Mouse (Mus musculus): ENCODE results near the gene Pon3.
"Not testable (repeated sequence)": the region's sequence is repeated elsewhere in the genome, so short reads cannot be mapped to it uniquely, and the experiment has no call there.

Gene Pon3

GRCm38 (mm10) chr6:5245926-5246325, 10.2 kb downstream of the Pon3 start:
- DNase-seq = peak; percentile 10 to 24

DNA sequence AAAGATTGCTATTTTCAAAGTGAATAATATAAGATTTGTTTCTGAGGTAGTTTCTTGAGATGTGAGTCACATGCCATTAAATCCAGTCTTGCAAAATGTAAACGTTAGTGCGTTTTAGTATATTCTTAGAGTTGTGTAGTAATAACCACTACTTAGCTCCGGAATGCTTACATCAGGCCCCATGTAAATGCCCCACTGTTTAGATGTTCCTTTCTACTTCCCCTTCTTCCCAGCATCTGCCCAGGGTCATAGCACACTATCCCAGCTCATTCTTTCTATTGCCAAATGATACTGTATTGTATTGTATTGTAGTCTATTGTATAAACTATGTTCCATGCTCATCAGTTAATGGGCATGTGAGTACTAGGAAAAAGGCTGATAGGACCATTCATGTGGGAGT, 17.3 kb downstream of the Pon3 start:
- no peak for DNase-seq

GRCm38 (mm10) chr6:5237510-5237909, 18.6 kb downstream of the Pon3 start:
- DNase-seq = no peak

GRCm38 (mm10) chr6:5236843-5237371, 19.2 kb downstream of the Pon3 start:
- no peak for DNase-seq

DNA sequence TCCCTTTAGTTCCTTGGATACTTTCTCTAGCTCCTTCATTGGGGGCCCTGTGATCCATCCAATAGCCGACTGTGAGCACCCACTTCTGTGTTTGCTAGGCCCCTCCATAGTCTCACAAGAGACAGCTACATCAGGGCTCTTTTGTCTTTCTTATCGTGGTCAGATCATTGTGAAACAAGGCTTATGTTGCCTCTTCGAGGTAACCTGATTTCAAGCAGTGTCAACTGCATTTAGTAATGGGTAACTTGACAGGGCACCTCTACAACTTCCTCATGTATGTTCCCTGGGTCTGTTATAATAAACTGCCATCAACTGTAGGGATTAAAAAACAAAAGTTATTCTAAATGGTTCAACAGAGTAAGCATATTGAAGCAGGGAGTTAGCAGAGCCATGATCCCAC, 21.5 kb downstream of the Pon3 start:
- DNase-seq = no peak

DNA sequence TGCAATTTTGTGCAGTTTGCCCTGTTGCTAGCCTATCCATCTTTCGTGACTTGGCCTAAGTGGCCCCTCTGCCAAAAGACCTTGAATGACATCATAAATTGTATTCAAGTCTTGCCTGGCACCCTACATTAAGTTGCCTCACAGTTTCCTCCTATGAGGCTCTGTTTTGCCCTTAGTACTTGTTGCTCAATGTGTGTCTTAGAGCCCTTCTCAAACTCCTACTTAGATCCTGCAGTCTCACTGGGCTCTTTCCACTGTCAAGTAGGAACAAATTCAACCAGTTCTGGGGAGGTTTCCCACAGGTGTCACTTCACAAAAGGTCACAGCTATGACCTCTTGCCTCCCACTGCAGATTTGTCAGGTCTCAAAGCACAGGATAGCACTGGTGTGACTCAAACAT, 22.3 kb downstream of the Pon3 start:
- DNase-seq = no peak

- DNase-seq = no peak
Observed at GRCm38 (mm10) chr6:5232022-5232421, 24.1 kb downstream of the Pon3 start.

DNA sequence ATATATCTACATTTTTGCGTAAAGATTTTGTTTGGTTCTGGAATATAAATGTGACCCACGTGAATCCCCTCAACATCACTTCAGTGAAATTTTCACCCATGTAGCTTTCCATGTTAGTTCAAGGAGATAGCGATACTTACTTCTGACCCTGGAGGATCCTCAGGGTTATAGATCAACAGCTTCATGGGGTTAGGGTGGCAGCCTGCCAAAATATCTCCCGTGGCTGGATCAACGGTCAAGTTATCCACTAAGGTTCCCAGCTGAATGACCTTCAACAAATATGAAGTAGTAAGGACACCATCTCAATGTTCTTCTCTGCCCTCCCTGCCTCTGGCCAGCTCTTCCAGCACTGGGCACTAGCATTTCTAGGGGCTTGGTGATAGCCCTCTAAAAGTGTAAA, 25.8 kb downstream of the Pon3 start:
- no peak for DNase-seq

DNA sequence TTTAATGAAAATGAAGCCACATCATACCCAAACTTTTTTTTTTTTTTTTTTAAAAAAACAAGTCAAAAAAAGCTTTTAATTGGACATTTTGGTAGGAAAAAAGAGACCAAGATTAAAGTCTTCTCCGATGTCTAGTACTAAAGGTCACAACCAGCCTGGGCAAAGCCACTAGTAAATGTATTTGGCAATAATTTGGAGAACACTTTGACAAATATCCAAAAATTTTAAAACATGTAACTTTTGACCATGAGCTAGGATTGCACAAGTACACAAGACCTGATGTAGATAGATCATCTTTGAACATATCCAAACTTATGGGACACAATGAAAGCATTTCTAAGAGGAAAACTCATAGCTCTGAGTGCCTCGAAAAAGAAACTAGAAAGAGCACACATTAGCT, 32.5 kb downstream of the Pon3 start:
- DNase-seq = not testable (repeated sequence)

GRCm38 (mm10) chr6:5222080-5222479, 34.0 kb downstream of the Pon3 start:
- DNase-seq = no peak

GRCm38 (mm10) chr6:5218190-5218589, 37.9 kb downstream of the Pon3 start:
- no peak for DNase-seq

- DNase-seq = no peak
Observed at GRCm38 (mm10) chr6:5207817-5208216, 48.3 kb downstream of the Pon3 start.

- no peak for DNase-seq
Observed at GRCm38 (mm10) chr6:5199916-5200315, 56.2 kb downstream of the Pon3 start.

- no peak for DNase-seq
Observed at GRCm38 (mm10) chr6:5199376-5199905, 56.6 kb downstream of the Pon3 start.

- DNase-seq = no peak
Observed at GRCm38 (mm10) chr6:5198590-5198989, 57.5 kb downstream of the Pon3 start.

- DNase-seq = no peak
Observed at GRCm38 (mm10) chr6:5193693-5194092, 62.4 kb downstream of the Pon3 start, which contains the start of gene Pon1. Gene Pon1, minus strand, starts transcription at chr6:5193946.

DNA sequence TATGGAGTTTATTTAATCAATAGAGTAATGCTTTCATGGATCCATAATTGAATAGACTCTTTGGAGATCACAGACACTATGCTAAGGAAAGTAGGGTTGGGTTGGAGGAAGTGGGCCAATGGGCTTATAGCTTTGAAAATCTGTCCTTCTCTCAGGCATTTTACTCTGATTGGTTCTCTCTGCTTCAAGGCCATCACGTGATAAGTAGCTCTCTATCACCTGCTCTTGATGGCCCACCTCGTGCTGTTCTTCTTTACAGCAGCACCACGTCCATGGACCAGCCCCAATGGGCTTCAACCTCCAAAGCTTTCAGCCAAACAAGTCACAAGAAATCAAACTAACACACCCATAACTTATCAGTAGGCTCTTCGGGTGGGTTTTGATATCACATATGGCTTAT, 65.3 kb downstream of the Pon3 start:
- no peak for DNase-seq

DNA sequence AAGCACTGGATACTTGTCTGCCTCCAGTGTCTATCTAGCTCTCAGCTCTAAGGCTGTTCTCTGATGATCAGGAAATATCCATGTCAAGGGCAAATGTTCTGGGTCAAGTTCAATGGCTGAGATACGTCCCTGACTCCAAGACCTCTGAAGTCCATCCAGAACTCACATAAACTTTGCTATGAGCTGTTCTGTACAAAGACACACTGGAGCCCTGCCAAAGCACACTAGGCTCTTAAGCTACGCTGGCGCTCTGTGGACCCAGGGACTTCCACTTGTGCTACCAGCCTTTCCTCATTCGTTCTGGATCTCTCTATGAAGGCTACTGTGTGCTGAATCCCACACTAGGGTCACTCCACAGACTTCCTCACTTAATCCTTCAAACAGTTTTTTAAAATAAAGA, 66.6 kb downstream of the Pon3 start:
- no peak for DNase-seq

GRCm38 (mm10) chr6:5188938-5189337, 67.1 kb downstream of the Pon3 start:
- no peak for DNase-seq

GRCm38 (mm10) chr6:5188036-5188435, 68.0 kb downstream of the Pon3 start:
- DNase-seq = no peak

- no peak for DNase-seq
Observed at GRCm38 (mm10) chr6:5187586-5187985, 68.5 kb downstream of the Pon3 start.

- no peak for DNase-seq
Observed at GRCm38 (mm10) chr6:5186229-5186950, 69.7 kb downstream of the Pon3 start.

DNA sequence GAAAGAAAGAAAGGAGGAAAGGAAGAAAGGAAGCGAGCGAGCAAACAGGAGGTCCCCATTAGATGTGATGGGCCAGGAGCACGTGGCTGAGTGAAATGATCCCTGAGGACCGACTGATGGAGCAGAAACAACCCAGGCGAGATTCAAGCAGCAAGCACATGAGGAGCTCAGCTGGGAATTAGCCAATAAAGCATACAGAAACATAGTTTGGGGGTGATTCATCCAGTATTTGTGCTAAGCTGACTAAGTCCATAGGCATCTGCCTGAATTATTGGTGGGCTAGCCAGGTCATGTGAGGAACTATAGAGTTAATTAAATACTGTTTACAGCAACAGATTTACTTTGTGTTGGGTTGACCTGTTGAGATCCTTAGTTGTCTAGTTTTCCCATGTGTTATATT, 75.4 kb downstream of the Pon3 start:
- DNase-seq = no peak

- DNase-seq = no peak
Observed at GRCm38 (mm10) chr6:5179189-5179588, 76.9 kb downstream of the Pon3 start.

Measured in cerebellum, postnatal 14 days (tissue).